Mouse (Mus musculus) heart, postnatal 36 days (tissue): Measurements from ENCODE around the gene N4bp3. TPM values are rescaled to one million over a fixed set of nuclear protein-coding genes. Genes with fewer than 3 reads are reported as not detected.

Source experiments
- DNase-seq, 2 experiments: peaks; one replicate each; pipeline ENCODE4 v3.0.0; 2021 to 2022
- intact Hi-C: fragments of 180-260 bp; cut with DNase I; formaldehyde crosslinking; loops from one replicate; pipeline ENCODE4 v1.15.1; 2025
- total RNA-seq, 2 experiments: library from RNA; stranded (reverse); gene quantifications; 2 replicates each; pipeline ENCODE4 v1.2.3; 2021

N4bp3 gene
- total RNA-seq, 2 experiments from 2014 or later, result 13.4 to 16.3 TPM

DNA sequence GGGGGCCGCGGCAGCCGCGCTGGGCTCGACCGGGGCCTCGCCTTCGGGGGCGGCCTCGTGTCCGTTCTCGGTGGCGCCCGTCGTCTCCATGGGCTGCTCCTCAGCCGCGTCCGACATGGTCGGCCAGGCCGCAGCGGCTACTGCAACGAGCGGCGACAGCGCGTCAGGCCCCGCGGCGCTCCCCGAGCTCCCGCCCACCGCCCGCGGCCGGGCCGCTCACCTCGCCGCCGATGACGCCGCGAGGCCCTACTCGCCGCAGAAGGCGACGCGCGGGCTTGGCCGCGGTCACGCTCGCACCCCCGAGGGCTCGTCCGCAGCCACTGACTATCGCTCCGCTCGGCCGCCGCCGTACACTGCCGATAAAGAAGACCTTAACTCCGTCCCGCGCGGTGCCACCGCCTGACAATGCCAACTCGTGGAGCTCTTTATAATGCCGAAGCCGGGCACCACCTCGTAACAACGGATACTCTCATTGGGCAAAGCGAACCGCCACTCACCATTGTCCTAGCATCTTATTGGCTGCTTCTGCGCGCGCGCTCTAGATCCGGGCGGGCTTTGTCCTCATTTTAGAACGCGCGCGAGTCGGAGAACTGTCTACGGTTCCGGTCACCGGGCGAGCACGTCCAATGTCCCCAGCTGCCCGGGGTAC is 44.1 kb downstream of the N4bp3 start, which contains the start of gene Hnrnpab:
TSS of gene Hnrnpab (minus strand) at position 401 of the 649 bp plus-strand sequence.
- intact Hi-C loops, result loop anchor here (2.0 kb wide), 1 partner anchor 42 kb away; no protein-coding TSS in a partner anchor

DNA sequence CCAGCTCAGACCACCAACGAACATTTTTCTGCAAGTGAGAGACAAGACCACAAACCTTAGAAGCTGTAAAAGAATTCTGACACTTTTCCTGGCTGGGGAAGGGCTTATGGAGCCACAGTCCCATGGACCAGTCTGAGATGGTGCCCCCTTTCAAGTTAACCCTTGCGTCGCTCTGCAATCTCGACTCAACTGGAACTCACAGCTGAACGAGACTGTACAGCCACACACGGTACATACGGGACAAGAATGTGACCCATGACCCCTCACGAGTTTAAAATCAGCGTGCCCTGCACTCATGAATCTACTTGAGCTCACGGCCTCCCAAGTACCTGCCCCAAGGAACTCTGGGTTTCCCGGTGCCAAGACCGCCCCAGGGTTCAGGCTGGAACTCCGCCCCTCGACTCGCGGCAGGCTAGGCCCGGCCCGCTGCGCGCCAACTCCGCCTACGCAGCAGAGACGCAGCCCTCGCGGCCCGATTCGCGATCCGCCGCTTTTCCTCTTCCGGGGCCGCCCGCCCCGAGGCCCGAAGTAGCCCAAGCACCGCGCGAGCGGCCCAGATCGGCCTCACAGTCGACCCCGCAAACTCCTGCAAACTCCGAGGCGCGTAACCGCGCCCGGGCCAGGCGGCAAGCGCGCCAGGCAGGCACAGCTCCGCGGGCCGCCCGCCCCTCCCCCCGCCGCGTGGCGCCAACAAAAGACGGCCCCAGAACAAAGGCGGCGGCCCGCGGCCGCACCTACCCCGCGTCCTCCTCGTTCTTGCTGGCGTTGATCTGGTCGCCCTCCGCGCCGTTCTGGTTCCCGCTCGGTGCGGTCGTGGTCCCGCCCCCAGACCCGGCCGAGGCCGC is 44.8 kb downstream of the N4bp3 start:
- DNase-seq, result peak; percentile 87 to 91
- intact Hi-C loops, result loop anchor here (2.0 kb wide), 2 partner anchors 19 to 43 kb away; no protein-coding TSS in a partner anchor

More for the DNA sequence above, 44.1 kb downstream of the N4bp3 start, which contains the start of gene Hnrnpab:
- peak; percentile 95 to 97 for DNase-seq

DNA sequence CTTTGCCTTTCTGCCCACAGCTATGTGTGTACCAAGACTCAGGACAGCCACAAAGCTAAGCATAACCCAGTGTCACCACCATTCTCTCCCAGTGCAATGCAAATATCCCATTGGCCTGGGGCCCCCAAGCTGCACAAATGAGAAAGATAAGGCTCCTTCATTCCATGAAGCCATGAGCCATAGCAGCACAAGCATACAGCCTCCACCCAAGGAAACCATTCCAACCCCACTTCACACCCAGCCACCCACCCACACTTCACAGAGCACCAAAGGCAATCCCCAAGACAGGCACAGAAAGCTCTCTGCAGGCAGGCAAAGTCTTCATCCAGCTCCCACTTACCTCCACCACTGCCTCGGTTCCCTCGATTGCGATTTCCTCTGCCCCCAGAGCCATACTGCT is 48.4 kb downstream of the N4bp3 start:
- intact Hi-C loops, result no loop called here

DNA sequence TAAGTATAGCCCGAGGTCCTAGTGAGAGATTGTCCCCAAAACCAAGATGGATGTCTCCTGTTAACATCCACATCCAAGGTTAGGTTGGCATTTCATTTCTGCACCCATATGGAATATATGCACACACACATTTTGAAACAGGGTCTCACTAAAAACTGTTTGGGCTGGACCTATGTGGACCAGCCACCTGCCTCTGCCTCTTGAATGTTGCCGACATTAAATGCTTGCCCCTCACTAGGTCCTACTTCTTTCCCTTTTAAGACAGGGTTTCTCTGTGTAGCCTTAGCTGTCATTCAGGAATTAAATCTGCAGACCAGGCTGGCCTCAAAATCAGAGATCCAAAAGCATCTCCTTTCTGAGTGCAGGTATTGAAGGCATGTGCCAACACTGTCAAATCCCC is 53.1 kb downstream of the N4bp3 start:
- intact Hi-C loops, result no loop called here
- no peak for DNase-seq

More for the DNA sequence above, 48.4 kb downstream of the N4bp3 start:
- no peak for DNase-seq

DNA sequence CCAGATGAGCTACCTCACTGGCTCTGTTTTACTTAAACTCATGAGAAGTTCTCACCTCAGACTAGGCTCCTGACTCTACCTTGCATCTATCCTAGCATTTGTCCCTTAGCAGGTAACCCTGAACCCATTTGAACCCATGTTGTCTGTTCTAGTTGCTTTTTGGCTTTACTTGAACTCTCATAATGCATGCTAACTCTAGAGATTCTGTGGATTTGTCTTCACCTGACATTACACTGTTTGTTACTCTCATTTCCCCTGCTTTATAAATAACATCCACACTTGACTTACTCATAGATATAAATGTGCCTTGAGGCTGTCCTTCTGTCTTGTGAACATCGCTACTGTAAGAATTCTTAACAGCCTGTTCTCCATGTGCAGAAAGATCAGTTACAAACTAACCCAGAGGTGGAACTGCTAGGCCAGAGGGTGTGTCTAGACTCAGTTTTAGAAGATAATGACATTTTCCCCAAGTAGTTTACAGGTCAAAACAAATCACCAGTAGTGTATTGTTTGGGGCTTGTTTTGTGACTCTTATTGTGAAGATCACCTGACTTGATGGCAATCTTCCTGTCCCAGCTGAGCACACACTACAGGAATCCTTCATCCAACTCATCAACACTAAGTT is 55.1 kb downstream of the N4bp3 start:
- no peak for DNase-seq
- intact Hi-C loops, result no loop called here

DNA sequence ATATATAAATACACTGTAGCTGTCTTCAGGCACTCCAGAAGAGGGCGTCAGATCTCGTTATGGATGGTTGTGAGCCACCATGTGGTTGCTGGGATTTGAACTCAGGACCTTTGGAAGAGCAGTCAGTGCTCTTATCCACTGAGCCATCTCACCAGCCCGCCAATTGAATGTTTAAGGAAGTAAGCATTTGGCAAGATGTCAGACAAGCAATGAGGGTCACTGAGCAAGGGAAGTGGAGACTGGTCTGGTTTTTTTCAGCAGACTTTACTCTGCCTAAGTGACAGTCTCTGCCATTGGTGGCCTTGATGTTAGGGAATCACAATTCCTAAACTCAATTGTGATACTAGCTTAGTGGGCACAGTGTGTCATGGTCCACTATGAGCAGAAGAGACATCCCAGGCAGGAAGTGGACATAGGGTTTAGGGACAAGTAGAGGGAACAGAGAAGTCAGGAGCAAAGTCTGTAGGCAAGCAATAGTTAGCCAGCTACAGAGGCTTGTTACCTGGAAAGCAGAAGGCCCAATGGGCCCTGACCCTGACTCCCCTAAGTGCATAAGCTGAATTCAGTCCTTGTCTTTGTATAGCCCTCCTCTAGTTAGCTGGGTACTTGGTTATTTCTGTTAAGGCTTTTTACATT is 55.8 kb downstream of the N4bp3 start:
- intact Hi-C loops, result no loop called here
- DNase-seq, result no peak

DNA sequence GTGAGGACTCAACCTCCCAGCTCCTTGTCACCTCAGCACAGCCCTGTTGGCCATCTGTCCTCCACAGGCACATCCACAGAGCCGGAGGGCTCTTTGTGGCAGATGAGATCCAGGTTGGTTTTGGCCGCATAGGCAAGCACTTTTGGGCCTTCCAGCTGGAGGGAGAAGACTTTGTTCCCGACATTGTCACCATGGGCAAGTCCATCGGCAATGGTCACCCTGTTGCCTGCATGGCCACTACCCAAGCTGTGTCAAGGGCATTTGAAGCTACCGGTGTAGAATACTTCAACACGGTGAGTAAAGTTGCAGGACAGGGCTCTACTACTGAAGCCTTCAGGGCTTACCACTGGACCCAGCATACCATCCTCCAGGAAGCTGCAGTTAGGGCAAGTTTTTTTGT is 56.8 kb downstream of the N4bp3 start:
- DNase-seq, result no peak
- intact Hi-C loops, result no loop called here

DNA sequence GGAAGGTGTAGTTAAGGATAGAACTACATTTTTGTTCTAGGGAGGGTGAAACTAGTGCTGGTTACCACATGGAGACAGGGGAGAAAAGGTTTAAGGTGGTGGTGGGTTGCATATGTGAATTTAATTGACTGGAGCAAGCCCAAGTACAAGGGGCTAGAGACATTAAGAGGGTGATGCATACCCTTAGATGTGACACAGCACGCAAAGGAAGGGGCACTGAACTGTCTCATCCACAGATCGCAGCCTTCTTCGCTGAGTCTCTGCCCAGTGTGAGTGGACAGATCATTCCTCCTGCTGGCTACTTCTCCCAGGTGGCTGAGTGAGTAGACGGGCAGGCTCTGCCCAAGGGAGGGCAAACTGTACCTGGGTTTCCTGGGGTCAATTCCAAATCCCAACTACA is 57.3 kb downstream of the N4bp3 start:
- intact Hi-C loops, result no loop called here
- no peak for DNase-seq

Other genes with a start within 250 kb of the N4bp3 start
- 10 to 100 TPM in 1 of 2 experiments, 1 to 10 TPM in 1; 9.8 to 10.2 TPM for gene Phykpl, start 66.1 kb downstream of the N4bp3 start, total RNA-seq
- gene Hnrnpab, start 44.0 kb downstream of the N4bp3 start, total RNA-seq, result 100 to 1,000 TPM; 135 to 143 TPM
- gene Nhp2, start 31.1 kb downstream of the N4bp3 start, total RNA-seq, result 10 to 100 TPM; 20.2 to 25.2 TPM
- gene Rmnd5b, start 14.9 kb downstream of the N4bp3 start, total RNA-seq, result 10 to 100 TPM; 14.5 to 16.0 TPM
- under 1 TPM; 0.33 to 0.62 TPM for gene D930048N14Rik, start 112 bp upstream of the N4bp3 start, total RNA-seq
- 10 to 100 TPM; 33.8 to 36.5 TPM for gene 0610009B22Rik, start 38.0 kb upstream of the N4bp3 start, total RNA-seq
- gene Sec24a, start 112.8 kb upstream of the N4bp3 start, total RNA-seq, result 10 to 100 TPM; 16.4 to 16.7 TPM
- gene Sar1b, start 112.8 kb upstream of the N4bp3 start, total RNA-seq, result 100 to 1,000 TPM; 127 to 135 TPM
- 10 to 100 TPM in 1 of 2 experiments, 1 to 10 TPM in 1; 9.2 to 11.1 TPM for gene Jade2, start 206.8 kb upstream of the N4bp3 start, total RNA-seq